ENCODE assay signal across 8 mouse cellular contexts in the genomic region with DNA sequence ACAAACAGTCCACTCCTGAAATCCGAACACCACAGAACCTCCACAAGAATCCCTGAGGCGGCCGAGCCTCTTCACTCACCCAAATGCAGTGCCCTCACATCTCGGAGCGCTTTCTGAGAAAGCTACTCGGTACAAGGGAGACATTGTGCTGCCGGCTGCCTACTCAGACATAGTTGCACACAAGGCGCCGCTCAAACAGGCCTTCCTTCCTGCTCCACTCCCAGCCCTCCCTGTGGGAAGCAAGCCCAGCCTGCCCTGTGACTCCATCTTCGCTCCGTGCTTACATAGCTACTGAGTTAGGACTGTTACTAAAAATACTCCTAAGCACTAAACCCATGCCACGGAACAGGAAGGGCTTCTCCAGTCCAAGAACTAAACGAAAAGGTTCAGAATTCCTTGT. TPM values are rescaled to one million over a fixed set of nuclear protein-coding genes. Genes with fewer than 3 reads are reported as not detected.
DNase-seq lines count a peak whose midpoint lies in the region; ATAC-seq and TF ChIP-seq lines count a peak whose summit lies in the region.
"Had no signal": no experiment of that assay in that cellular context is flagged by ENCODE, and none has a peak within 500 bp of the region (broad histone marks: within the 10 kb centered on the region; RNA-seq: fewer than 3 reads in every experiment).

No protein-coding gene starts in this region.

- TF ChIP-seq POLR2A in limb, embryonic 14.5 days (IDR thresholded peaks at IDR 0.05; ENCODE audit: borderline replicate concordance, extremely low read depth, insufficient read depth, insufficient read length) = 0 out of 2 replicates have a peak, but pooled peaks have one; percentile 35

- 21% methylated on average over 13 of the region's 13 CpGs for WGBS in heart, embryonic 12.5 days
- WGBS in kidney, postnatal 0 days = 15% methylated on average over 13 of the region's 13 CpGs
- WGBS in limb, embryonic 14.5 days = 32% methylated on average over 13 of the region's 13 CpGs
- 58% methylated on average over 13 of the region's 13 CpGs for WGBS in neural tube, embryonic 15.5 days

- peaks cover 17% of the 10 kb centered on the region for H3K4me1 ChIP-seq in brown adipose tissue, adult 24 weeks (ENCODE audit: control insufficient read depth, insufficient read depth, insufficient read length, low read length)
- peaks cover 12% of the 10 kb centered on the region for H3K4me1 ChIP-seq in heart, embryonic 12.5 days (replicated peaks)
- H3K4me1 ChIP-seq in kidney, postnatal 0 days (replicated peaks; ENCODE audit: insufficient read depth, low read length) = peaks cover 13% of the 10 kb centered on the region; the same call in 1 of the 2 replicates
- peaks cover 7% of the 10 kb centered on the region for H3K4me1 ChIP-seq in limb, embryonic 14.5 days (ENCODE audit: control insufficient read depth, insufficient read depth, low read length)
- no peaks in the 10 kb centered on the region for H3K4me1 ChIP-seq in neural tube, embryonic 15.5 days

- peak overlapping the region; percentile 93 for H3K27ac ChIP-seq in brown adipose tissue, adult 24 weeks (replicated peaks; ENCODE audit: low read depth, low read length)
- H3K27ac ChIP-seq in heart, embryonic 12.5 days (ENCODE audit: poor library complexity, severe bottlenecking) = peak overlapping the region; percentile 96
- peak overlapping the region; percentile 97 for H3K27ac ChIP-seq in kidney, postnatal 0 days
- H3K27ac ChIP-seq in limb, embryonic 14.5 days (replicated peaks; ENCODE audit: low read depth, low read length) = peak overlapping the region; percentile 89
- H3K27ac ChIP-seq in neural tube, embryonic 15.5 days (replicated peaks) = peak overlapping the region; percentile 79
- H3K27ac ChIP-seq: liver, embryonic 14.5 days had no signal

- H3K36me3 ChIP-seq in heart, embryonic 12.5 days = peaks cover 15% of the 10 kb centered on the region; the same call in 1 of the 2 replicates
- peaks cover 5% of the 10 kb centered on the region; the same call in 1 of the 2 replicates for H3K36me3 ChIP-seq in kidney, postnatal 0 days (ENCODE audit: insufficient read depth, low read length)
- peaks cover 10% of the 10 kb centered on the region; the same call in 1 of the 2 replicates for H3K36me3 ChIP-seq in limb, embryonic 14.5 days (ENCODE audit: control insufficient read depth, insufficient read depth, low read length)
- 0 out of 2 replicates have a peak, but pooled peaks cover 13% of the 10 kb centered on the region for H3K36me3 ChIP-seq in neural tube, embryonic 15.5 days

- H3K4me3 ChIP-seq in brown adipose tissue, adult 24 weeks (ENCODE audit: insufficient read depth, low read depth, low read length) = peak overlapping the region; percentile 62
- H3K4me3 ChIP-seq in heart, embryonic 12.5 days = peak overlapping the region; percentile 59
- peak overlapping the region; percentile 39 for H3K4me3 ChIP-seq in kidney, postnatal 0 days (replicated peaks; ENCODE audit: low read depth, low read length)
- peak overlapping the region; percentile 28 for H3K4me3 ChIP-seq in limb, embryonic 14.5 days (replicated peaks; ENCODE audit: low read length)
- H3K4me3 ChIP-seq in neural tube, embryonic 15.5 days (replicated peaks) = peak overlapping the region; percentile 21

- peak; percentile 89 for ATAC-seq in heart, embryonic 12.5 days (ENCODE audit: insufficient number of reproducible peaks, low FRiP score)
- ATAC-seq in kidney, postnatal 0 days (replicated peaks; ENCODE audit: low FRiP score, low read depth) = peak; percentile 87
- peak; percentile 89 for ATAC-seq in limb, embryonic 14.5 days (ENCODE audit: low FRiP score, low read depth)
- ATAC-seq in neural tube, embryonic 15.5 days (ENCODE audit: low FRiP score) = peak; percentile 79
- no peak for ATAC-seq in granulocyte monocyte progenitor cell, adult 5-6 weeks (replicated peaks; ENCODE audit: poor library complexity, severe bottlenecking)

- no peak for TF ChIP-seq CTCF in kidney, postnatal 0 days (IDR thresholded peaks at IDR 0.05; ENCODE audit: low read depth)

- DNase-seq in fibroblast of lung, adult 2 months (ENCODE audit: low read depth) = peak; percentile 90
- DNase-seq in kidney, postnatal 0 days (ENCODE audit: low spot score) = peak; percentile 93
- peak; percentile 69 for DNase-seq in limb, embryonic 14.5 days (ENCODE audit: low spot score)

- H3K4me2 ChIP-seq in heart, embryonic 12.5 days = peak overlapping the region; percentile 66
- peak overlapping the region; percentile 55 for H3K4me2 ChIP-seq in kidney, postnatal 0 days (ENCODE audit: low read length)
- H3K4me2 ChIP-seq in limb, embryonic 14.5 days (replicated peaks; ENCODE audit: low read depth, low read length, severe bottlenecking) = peak overlapping the region; percentile 41
- H3K4me2 ChIP-seq in neural tube, embryonic 15.5 days = peak overlapping the region; percentile 29

- H3K27me3 ChIP-seq in heart, embryonic 12.5 days (replicated peaks) = no peaks in the 10 kb centered on the region
- no peaks in the 10 kb centered on the region for H3K27me3 ChIP-seq in kidney, postnatal 0 days (ENCODE audit: insufficient read depth, low read length)
- no peaks in the 10 kb centered on the region for H3K27me3 ChIP-seq in limb, embryonic 14.5 days (ENCODE audit: control insufficient read depth, insufficient read depth, low read length)
- no peaks in the 10 kb centered on the region for H3K27me3 ChIP-seq in neural tube, embryonic 15.5 days (replicated peaks)

- H3K9me3 ChIP-seq in heart, embryonic 12.5 days (replicated peaks) = no peaks in the 10 kb centered on the region
- H3K9me3 ChIP-seq in kidney, postnatal 0 days (replicated peaks; ENCODE audit: low read length) = no peaks in the 10 kb centered on the region
- H3K9me3 ChIP-seq in limb, embryonic 14.5 days (ENCODE audit: control insufficient read depth, low read length) = no peaks in the 10 kb centered on the region
- no peaks in the 10 kb centered on the region for H3K9me3 ChIP-seq in neural tube, embryonic 15.5 days (replicated peaks)

- peak overlapping the region; percentile 93 for H3K9ac ChIP-seq in heart, embryonic 12.5 days
- H3K9ac ChIP-seq in kidney, postnatal 0 days (ENCODE audit: low read depth, low read length) = peak overlapping the region; percentile 68
- H3K9ac ChIP-seq in limb, embryonic 14.5 days (ENCODE audit: low read depth, low read length, severe bottlenecking) = peak overlapping the region; percentile 55
- peak overlapping the region; percentile 5; the same call in 1 of the 2 replicates for H3K9ac ChIP-seq in neural tube, embryonic 15.5 days (replicated peaks)
- H3K9ac ChIP-seq: liver, embryonic 14.5 days had no signal

RNA-seq across cellular contexts. Expression of a gene that starts 49.4 kb away (rescaled TPM):
- 46.7 and 88.5 TPM in 2 replicates for polyA plus RNA-seq in brown adipose tissue, adult 24 weeks (2012; ENCODE audit: insufficient read depth, insufficient read length, missing spikeins)
- polyA plus RNA-seq in heart, embryonic 12.5 days (2016; fragmentation: Nextera tagmentation; extraction: Ambion mirVana) = 43.4 and 47.8 TPM in 2 replicates
- 43.3 and 44.0 TPM in 2 replicates for polyA plus RNA-seq in kidney, postnatal 0 days (2015; fragmentation: Nextera tagmentation; extraction: Ambion mirVana)
- polyA plus RNA-seq in limb, embryonic 14.5 days (2012; rRNA removed) = 19.2 and 20.2 TPM in 2 replicates
- polyA plus RNA-seq in limb, embryonic 14.5 days (2014; fragmentation: Nextera tagmentation; extraction: Ambion mirVana) = 44.3 and 47.3 TPM in 2 replicates
- 89.7 and 97.4 TPM in 2 replicates for polyA plus RNA-seq in neural tube, embryonic 15.5 days (2015; fragmentation: Nextera tagmentation; extraction: Ambion mirVana)
- 4.3 and 10.5 TPM in 2 replicates for total RNA-seq in granulocyte monocyte progenitor cell, adult 5-6 weeks (2014; fragmentation: Nextera tagmentation)
- total RNA-seq in granulocyte monocyte progenitor cell, adult 5-6 weeks (2017) = 7.6 and 9.6 TPM in 2 replicates

Comparison
In these comparisons a context has a peak if more than half of its experiments do, and no peak if none do; other contexts are left out.
1. H3K9ac ChIP-seq: peak in every context shown above with its lines; median percentile 93 in heart, embryonic 12.5 days; 68 in kidney, postnatal 0 days; 55 in limb, embryonic 14.5 days; 5 in neural tube, embryonic 15.5 days.